Mouse (Mus musculus) skeletal muscle tissue, adult 2 months (tissue): ENCODE results near the gene Mex3d.
"Not testable (repeated sequence)": the region's sequence is repeated elsewhere in the genome, so short reads cannot be mapped to it uniquely, and the experiment has no call there.

Experiments used
- DNase-seq: peaks from one replicate; pipeline ENCODE4 v3.0.0-alpha.2; 2012; ENCODE audit warnings: low read depth, low spot score

The Mex3d gene

GRCm38 (mm10) chr10:80356001-80356682 is 31.3 kb downstream of the Mex3d start, which contains the start of gene Plk5:
Plk5 (plus strand) TSS chr10:80356459.
- DNase-seq, result no peak

- no peak for DNase-seq
Observed at GRCm38 (mm10) chr10:80355431-80355830, 32.0 kb downstream of the Mex3d start.

- no peak for DNase-seq
Observed at GRCm38 (mm10) chr10:80352727-80353126, 34.7 kb downstream of the Mex3d start.

- no peak for DNase-seq
Observed at GRCm38 (mm10) chr10:80351896-80352295, 35.6 kb downstream of the Mex3d start.

GRCm38 (mm10) chr10:80350292-80350691 is 37.2 kb downstream of the Mex3d start:
- DNase-seq, result peak; percentile 71

- DNase-seq, result no peak
Observed at GRCm38 (mm10) chr10:80348981-80349380, 38.5 kb downstream of the Mex3d start.

- DNase-seq, result peak; percentile 82
Observed at GRCm38 (mm10) chr10:80348244-80348781, 39.1 kb downstream of the Mex3d start, which contains the start of gene Adamtsl5. Adamtsl5 (minus strand) TSS chr10:80348412.

GRCm38 (mm10) chr10:80347514-80347967 is 39.9 kb downstream of the Mex3d start:
- no peak for DNase-seq

GRCm38 (mm10) chr10:80345929-80346328 is 41.5 kb downstream of the Mex3d start:
- DNase-seq, result not testable (repeated sequence)

GRCm38 (mm10) chr10:80345122-80345521 is 42.3 kb downstream of the Mex3d start:
- DNase-seq, result no peak

- peak; percentile 86 for DNase-seq
Observed at GRCm38 (mm10) chr10:80344131-80344661, 43.3 kb downstream of the Mex3d start.

- DNase-seq, result no peak
Observed at GRCm38 (mm10) chr10:80343425-80343895, 44.0 kb downstream of the Mex3d start.

GRCm38 (mm10) chr10:80342749-80343424 is 44.6 kb downstream of the Mex3d start:
- peak; percentile 62 for DNase-seq

- no peak for DNase-seq
Observed at GRCm38 (mm10) chr10:80342305-80342748, 45.1 kb downstream of the Mex3d start.

- no peak for DNase-seq
Observed at GRCm38 (mm10) chr10:80341491-80342304, 45.8 kb downstream of the Mex3d start.

GRCm38 (mm10) chr10:80341026-80341425 is 46.4 kb downstream of the Mex3d start:
- no peak for DNase-seq

GRCm38 (mm10) chr10:80339941-80340750 is 47.3 kb downstream of the Mex3d start:
- DNase-seq, result peak; percentile 79

GRCm38 (mm10) chr10:80336263-80336662 is 51.2 kb downstream of the Mex3d start:
- no peak for DNase-seq

GRCm38 (mm10) chr10:80332525-80332989 is 54.9 kb downstream of the Mex3d start:
- DNase-seq, result no peak
